ENCODE assay signal across 8 mouse cellular contexts in genomic region chr2:11086996-11087395, GRCm38 (mm10).
DNase-seq lines count a peak whose midpoint lies in the region; ATAC-seq and TF ChIP-seq lines count a peak whose summit lies in the region.

No protein-coding gene starts in this region.

- no peaks in the 10 kb centered on the region for H3K4me1 ChIP-seq in heart, adult 2 months (ENCODE audit: control insufficient read depth, insufficient read depth, low read length)
- no peaks in the 10 kb centered on the region for H3K4me1 ChIP-seq in heart, embryonic 10.5 days
- H3K4me1 ChIP-seq in embryonic fibroblast, embryonic 13.5 days (ENCODE audit: control insufficient read depth, insufficient read depth, low read length): no peaks in the 10 kb centered on the region

- no peak overlapping the region for H3K27ac ChIP-seq in heart, adult 2 months
- H3K27ac ChIP-seq in heart, embryonic 10.5 days: no peak overlapping the region
- no peak overlapping the region for H3K27ac ChIP-seq in embryonic fibroblast, embryonic 13.5 days (ENCODE audit: insufficient read depth, low read length)

- TF ChIP-seq CTCF in heart, adult 2 months (IDR thresholded peaks at IDR 0.05): peak; percentile 54
- TF ChIP-seq CTCF in embryonic fibroblast, embryonic 13.5 days (IDR thresholded peaks at IDR 0.05; ENCODE audit: borderline replicate concordance, insufficient read depth, low read length): 0 out of 2 replicates have a peak, but pooled peaks have one; percentile 24

- ATAC-seq in activated CD4-positive, CD25-positive, alpha-beta regulatory T cell, adult 4 months: no peak

- intact Hi-C loops in heart, adult 2 months (cut with DNase I): no loop called here

- H3K79me2 ChIP-seq in heart, adult 2 months (replicated peaks; ENCODE audit: control insufficient read depth, insufficient read depth, low read length): no peaks in the 10 kb centered on the region

- no peak overlapping the region for H3K4me3 ChIP-seq in heart, adult 2 months
- no peak overlapping the region for H3K4me3 ChIP-seq in heart, embryonic 10.5 days
- H3K4me3 ChIP-seq in embryonic fibroblast, embryonic 13.5 days (ENCODE audit: insufficient read depth, low read length): no peak overlapping the region

- no peak overlapping the region for H3K9ac ChIP-seq in heart, adult 2 months (ENCODE audit: low read depth, low read length)

- no peaks in the 10 kb centered on the region for H3K36me3 ChIP-seq in heart, adult 2 months (ENCODE audit: control insufficient read depth, insufficient read depth, low read length)
- H3K36me3 ChIP-seq in heart, embryonic 10.5 days: no peaks in the 10 kb centered on the region

- no peaks in the 10 kb centered on the region for H3K27me3 ChIP-seq in heart, adult 2 months (ENCODE audit: control insufficient read depth, insufficient read depth, low read length)
- no peaks in the 10 kb centered on the region for H3K27me3 ChIP-seq in heart, embryonic 10.5 days (ENCODE audit: insufficient read depth, poor library complexity, severe bottlenecking)

- no peaks in the 10 kb centered on the region for H3K9me3 ChIP-seq in heart, embryonic 10.5 days

- whole genome bisulfite sequencing in heart, adult 2 months: 23% methylated on average over 1 of the region's 1 CpGs
- WGBS in heart, embryonic 10.5 days: 35% methylated on average over 1 of the region's 1 CpGs

- no peak for TF ChIP-seq POLR2A in heart, adult 2 months (IDR thresholded peaks at IDR 0.05; ENCODE audit: insufficient read depth, low read depth, low read length)
- TF ChIP-seq POLR2A in embryonic fibroblast, embryonic 13.5 days (IDR thresholded peaks at IDR 0.05; ENCODE audit: low read depth, low read length): no peak

- no peak for DNase-seq in heart, adult 2 months
- no peak for DNase-seq in heart, embryonic 10.5 days (ENCODE audit: low spot score)
- peak; percentile 3 for DNase-seq in urinary bladder, postnatal 14 days (ENCODE audit: low spot score)
- DNase-seq in urinary bladder, postnatal 10 days (ENCODE audit: low spot score): no peak
- peak; percentile 19 for DNase-seq in lung, postnatal 36 days
- DNase-seq in cerebellum, adult 9-10 months: no peak

- TF ChIP-seq EP300 in heart, adult 2 months (IDR thresholded peaks at IDR 0.05; ENCODE audit: insufficient read depth, low read depth, low read length): no peak

Comparison
In these comparisons a context has a peak if more than half of its experiments do, and no peak if none do; other contexts are left out.
1. DNase-seq: peak in urinary bladder, postnatal 14 days (single experiment) and lung, postnatal 36 days (single experiment); none in heart, adult 2 months (0 of 2), heart, embryonic 10.5 days (single experiment), urinary bladder, postnatal 10 days (single experiment) and cerebellum, adult 9-10 months (single experiment).